Mouse (Mus musculus): ENCODE measurements around the gene Snrnp25.

The Snrnp25 gene

GRCm38 (mm10) chr11:32244617-32245016, 39.4 kb downstream of the Snrnp25 start:
- no peak for DNase-seq (ENCODE audit: low spot score)

DNA sequence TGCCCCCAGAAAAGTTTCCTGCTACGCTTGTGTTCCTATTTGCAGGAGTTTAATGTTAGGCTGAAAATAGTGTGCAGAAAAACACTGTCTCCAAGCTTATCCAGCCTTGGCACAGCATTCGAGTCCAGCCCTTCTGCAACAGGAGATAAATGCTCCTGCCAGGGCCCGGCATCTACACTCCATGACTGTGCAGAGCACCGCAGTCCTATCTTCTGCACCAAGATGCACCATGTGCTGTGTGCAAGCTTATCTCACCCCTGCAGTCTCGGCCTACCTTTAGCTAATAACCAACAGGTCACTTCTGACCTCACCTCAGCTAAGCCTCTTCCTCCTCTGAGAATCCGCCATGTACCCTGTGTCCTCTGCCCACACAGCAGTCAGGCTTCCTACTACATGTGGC, 40.4 kb downstream of the Snrnp25 start:
- DNase-seq (ENCODE audit: low spot score) = no peak

DNA sequence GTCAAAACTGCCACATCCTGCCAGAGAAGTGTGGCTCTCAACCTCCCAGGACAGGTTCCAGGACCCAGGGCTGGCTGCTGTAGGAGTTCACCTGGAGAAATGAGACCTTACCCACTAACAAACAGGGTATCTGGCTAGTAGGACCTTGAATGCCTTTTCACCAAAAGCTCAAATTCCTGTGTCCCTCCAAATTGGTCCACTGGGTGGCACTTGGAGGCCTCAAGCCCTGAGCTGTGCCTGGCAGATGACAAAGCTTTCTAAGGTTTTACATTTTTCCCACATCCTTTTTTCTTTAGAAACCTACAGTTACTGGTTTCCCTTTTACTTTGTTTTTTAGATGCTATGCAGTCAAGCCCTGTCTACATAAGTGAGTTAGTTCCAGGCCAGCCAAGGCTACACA, 41.9 kb downstream of the Snrnp25 start:
- peak; percentile 60 for DNase-seq (ENCODE audit: low spot score)

- DNase-seq (ENCODE audit: low spot score) = no peak
These were observed 43.1 kb downstream of the Snrnp25 start for GRCm38 (mm10) chr11:32248350-32248749.

DNA sequence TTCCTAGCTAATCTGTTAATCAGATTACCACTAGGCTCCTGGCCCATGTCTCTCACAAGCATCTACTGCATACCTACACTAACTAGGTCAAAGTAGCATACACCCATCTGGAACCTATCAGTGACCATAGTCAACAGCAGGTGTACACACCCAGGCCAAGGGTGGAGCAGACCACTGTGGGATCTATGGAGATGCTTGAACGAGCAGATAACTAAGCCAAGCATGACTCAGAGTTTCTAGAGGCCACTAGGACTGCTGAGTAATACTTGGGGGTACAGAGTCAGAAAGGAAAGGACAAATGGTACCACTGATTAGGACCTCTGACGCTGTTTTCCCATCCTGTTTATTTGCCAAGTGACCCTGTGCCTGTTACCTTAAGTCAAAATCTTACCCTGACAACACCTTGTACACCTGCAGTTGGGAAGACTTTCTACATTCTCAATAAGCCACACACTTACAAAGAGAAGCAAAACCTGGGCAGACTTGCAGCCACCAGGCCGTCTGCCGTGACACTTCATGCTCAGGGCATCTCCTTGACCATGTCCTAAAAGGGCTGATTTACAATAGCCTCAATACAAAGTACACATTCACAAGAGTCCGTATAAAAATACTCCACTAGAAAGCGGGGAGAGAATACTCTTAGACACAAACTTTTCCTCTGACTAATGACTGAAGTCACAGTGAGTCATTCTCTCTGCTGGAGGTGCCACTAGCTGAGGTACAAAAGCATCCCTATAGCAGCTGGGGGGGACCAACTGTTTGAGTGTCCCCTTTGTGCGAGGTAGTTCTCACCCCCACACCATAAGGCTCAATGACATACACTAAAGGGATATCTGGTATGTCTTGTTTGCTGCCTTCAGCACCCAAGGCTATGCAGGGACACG, 45.9 kb downstream of the Snrnp25 start:
- DNase-seq (ENCODE audit: low spot score) = no peak

GRCm38 (mm10) chr11:32253121-32253520, 47.9 kb downstream of the Snrnp25 start:
- DNase-seq (ENCODE audit: low spot score) = no peak

GRCm38 (mm10) chr11:32256146-32256545, 50.9 kb downstream of the Snrnp25 start:
- DNase-seq (ENCODE audit: low spot score) = no peak

- DNase-seq (ENCODE audit: low spot score) = no peak
These were observed 51.4 kb downstream of the Snrnp25 start for GRCm38 (mm10) chr11:32256566-32256965.

Data from MN1 (cell line).